Mouse (Mus musculus) stomach, embryonic 14.5 days (tissue): ENCODE measurements around the gene Jag2. TPM values are rescaled to one million over a fixed set of nuclear protein-coding genes. Genes with fewer than 3 reads are reported as not detected.

Experiments
- ATAC-seq: fragments of 200-750 bp; cut with Nextera tagmentation; 2 replicates; pipeline ENCODE4 v1.8.0; 2017; ENCODE audit warnings: low read depth, moderate TSS enrichment; ENCODE audit not compliant: insufficient number of reproducible peaks, insufficient read depth, low FRiP score
- H3K27ac ChIP-seq: fragments of 300-500 bp; sonication (generic); 2 replicates; pipeline ENCODE4 v1.5.1; 2014; ENCODE audit warnings: mild to moderate bottlenecking, low read length, moderate library complexity, mixed read lengths
- H3K27me3 ChIP-seq: fragments of 300-500 bp; sonication (generic); 2 replicates; pipeline ENCODE4 v1.6.1; 2014; ENCODE audit warnings: low read length, control low read depth, mixed read lengths; ENCODE audit not compliant: control insufficient read depth, insufficient read depth
- H3K36me3 ChIP-seq: fragments of 300-500 bp; sonication (generic); 2 replicates; pipeline ENCODE4 v1.6.1; 2014; ENCODE audit warnings: mild to moderate bottlenecking, control low read depth, low read length, moderate library complexity, mixed read lengths; ENCODE audit not compliant: control insufficient read depth, insufficient read depth
- H3K4me1 ChIP-seq: fragments of 300-500 bp; sonication (generic); 2 replicates; pipeline ENCODE4 v1.6.1; 2014; ENCODE audit warnings: low read length, control low read depth, mixed read lengths; ENCODE audit not compliant: control insufficient read depth, insufficient read depth
- H3K4me2 ChIP-seq: fragments of 300-500 bp; sonication (generic); replicated peaks from 2 replicates; pipeline ENCODE4 v1.6.1; 2014; ENCODE audit warnings: low read depth, low read length, control low read depth
- H3K4me3 ChIP-seq: fragments of 300-500 bp; sonication (generic); 2 replicates; pipeline ENCODE4 v1.5.1; 2014; ENCODE audit warnings: low read depth, low read length, control low read depth
- H3K9ac ChIP-seq: fragments of 300-500 bp; sonication (generic); replicated peaks from 2 replicates; pipeline ENCODE4 v1.6.1; 2014; ENCODE audit warnings: low read depth, mild to moderate bottlenecking, control low read depth, low read length, moderate library complexity, mixed read lengths
- H3K9me3 ChIP-seq: fragments of 300-500 bp; sonication (generic); 2 replicates; pipeline ENCODE4 v1.6.1; 2016; ENCODE audit warnings: low read depth, low read length, control low read depth; ENCODE audit not compliant: control insufficient read depth
- WGBS: fragments of 180-500 bp; shearing (Covaris S2); extraction: QIAGEN DNeasy Blood & Tissue Kit; methylation state at CpG from one replicate; pipeline ENCODE4 v1.1.7; 2014; 5-methylcytosine and 5-hydroxymethylcytosine counted together
- polyA plus RNA-seq: library from polyadenylated mRNA; unstranded; fragments of >200 nt; fragmentation: Nextera tagmentation; extraction: Ambion mirVana; gene quantifications from 2 replicates; pipeline ENCODE4 v1.2.1, GENCODE M21; 2014

Gene Jag2
- polyA plus RNA-seq, 1 experiment from 2014 or later: 8.4 TPM

DNA sequence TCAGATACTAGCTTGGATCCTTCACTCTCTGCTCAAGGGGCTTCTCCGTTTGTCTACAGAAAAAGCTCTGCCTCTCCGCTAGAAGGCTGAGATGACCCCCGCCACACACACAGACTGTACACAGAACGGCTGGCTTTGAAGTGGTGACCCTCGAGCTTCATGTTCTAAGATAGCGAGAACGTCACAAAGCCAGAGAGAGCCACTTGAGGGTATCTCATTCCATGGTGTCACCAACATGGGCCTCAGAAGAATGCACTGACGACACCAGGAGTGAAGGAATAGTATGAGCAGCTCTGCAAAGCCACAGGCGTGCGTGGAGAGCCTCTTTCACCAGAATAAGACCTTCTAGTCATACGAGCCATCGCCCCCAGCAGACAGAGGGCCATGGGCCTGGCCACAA is 8.1 kb downstream of the Jag2 start:
- no peak overlapping the region for H3K4me2 ChIP-seq
- H3K27me3 ChIP-seq: no peaks in the 10 kb centered on the region
- H3K4me3 ChIP-seq: no peak overlapping the region
- H3K27ac ChIP-seq: no peak overlapping the region
- H3K36me3 ChIP-seq: no peaks in the 10 kb centered on the region
- no peaks in the 10 kb centered on the region for H3K4me1 ChIP-seq
- H3K9me3 ChIP-seq: no peaks in the 10 kb centered on the region
- ATAC-seq: no peak
- H3K9ac ChIP-seq: no peak overlapping the region
- 81% methylated on average over 12 of the region's 12 CpGs for WGBS

- no peak overlapping the region for H3K27ac ChIP-seq
- no peaks in the 10 kb centered on the region for H3K4me1 ChIP-seq
- no peaks in the 10 kb centered on the region for H3K27me3 ChIP-seq
- H3K9me3 ChIP-seq: no peaks in the 10 kb centered on the region
- 51% methylated on average over 8 of the region's 8 CpGs for WGBS
- H3K4me3 ChIP-seq: no peak overlapping the region
- no peak for ATAC-seq
- no peak overlapping the region for H3K9ac ChIP-seq
- H3K4me2 ChIP-seq: no peak overlapping the region
- no peaks in the 10 kb centered on the region for H3K36me3 ChIP-seq
Observed at GRCm38 (mm10) chr12:112917906-112918305, 11.7 kb downstream of the Jag2 start.

DNA sequence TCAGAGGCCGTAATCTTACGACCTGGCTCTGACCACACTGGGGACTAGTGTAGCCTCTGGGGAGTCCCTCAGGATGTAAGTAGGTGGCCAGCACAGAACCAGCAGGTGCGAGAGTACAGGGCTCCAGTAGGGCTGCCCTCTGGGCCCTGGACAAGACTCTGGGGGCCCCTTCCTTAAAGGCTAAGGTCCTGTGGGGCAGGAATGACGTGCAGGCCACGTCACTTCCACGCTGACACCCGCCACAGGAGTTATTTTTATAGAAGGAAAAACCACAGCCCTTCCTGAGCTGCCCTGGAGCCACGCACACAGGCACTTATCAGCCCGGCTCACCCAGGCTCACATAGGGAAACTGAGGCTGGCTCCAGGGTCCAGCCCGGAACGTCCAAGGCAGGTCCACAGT is 12.1 kb downstream of the Jag2 start:
- Histone ChIP-seq H3K27me3 (no peaks in the 10 kb centered on the region), H3K9ac (no peak overlapping the region), H3K9me3 (no peaks in the 10 kb centered on the region), H3K27ac (no peak overlapping the region), H3K4me3 (no peak overlapping the region), H3K4me1 (no peaks in the 10 kb centered on the region), H3K36me3 (no peaks in the 10 kb centered on the region), H3K4me2 (no peak overlapping the region)
- WGBS: 80% methylated on average over 11 of the region's 11 CpGs
- no peak for ATAC-seq

GRCm38 (mm10) chr12:112916698-112917400 is 12.7 kb downstream of the Jag2 start:
- Histone ChIP-seq H3K27me3 (no peaks in the 10 kb centered on the region), H3K27ac (no peak overlapping the region), H3K36me3 (no peaks in the 10 kb centered on the region), H3K9ac (no peak overlapping the region), H3K9me3 (no peaks in the 10 kb centered on the region), H3K4me1 (no peaks in the 10 kb centered on the region), H3K4me2 (no peak overlapping the region), H3K4me3 (no peak overlapping the region)
- WGBS: 84% methylated on average over 16 of the region's 16 CpGs
- ATAC-seq: no peak

- no peaks in the 10 kb centered on the region for H3K36me3 ChIP-seq
- no peaks in the 10 kb centered on the region for H3K9me3 ChIP-seq
- ATAC-seq: no peak
- H3K4me3 ChIP-seq: no peak overlapping the region
- H3K27ac ChIP-seq: no peak overlapping the region
- H3K27me3 ChIP-seq: no peaks in the 10 kb centered on the region
- H3K9ac ChIP-seq: no peak overlapping the region
- H3K4me1 ChIP-seq: no peaks in the 10 kb centered on the region
- 78% methylated on average over 13 of the region's 13 CpGs for WGBS
- H3K4me2 ChIP-seq: no peak overlapping the region
Observed at GRCm38 (mm10) chr12:112915587-112915986, 14.0 kb downstream of the Jag2 start.

- WGBS: 71% methylated on average over 11 of the region's 11 CpGs
- H3K4me2 ChIP-seq: no peak overlapping the region
- H3K27me3 ChIP-seq: no peaks in the 10 kb centered on the region
- no peak overlapping the region for H3K27ac ChIP-seq
- no peak for ATAC-seq
- no peaks in the 10 kb centered on the region for H3K36me3 ChIP-seq
- H3K9me3 ChIP-seq: no peaks in the 10 kb centered on the region
- H3K4me1 ChIP-seq: no peaks in the 10 kb centered on the region
- H3K9ac ChIP-seq: no peak overlapping the region
- H3K4me3 ChIP-seq: no peak overlapping the region
Observed at GRCm38 (mm10) chr12:112914527-112914926, 15.0 kb downstream of the Jag2 start.

DNA sequence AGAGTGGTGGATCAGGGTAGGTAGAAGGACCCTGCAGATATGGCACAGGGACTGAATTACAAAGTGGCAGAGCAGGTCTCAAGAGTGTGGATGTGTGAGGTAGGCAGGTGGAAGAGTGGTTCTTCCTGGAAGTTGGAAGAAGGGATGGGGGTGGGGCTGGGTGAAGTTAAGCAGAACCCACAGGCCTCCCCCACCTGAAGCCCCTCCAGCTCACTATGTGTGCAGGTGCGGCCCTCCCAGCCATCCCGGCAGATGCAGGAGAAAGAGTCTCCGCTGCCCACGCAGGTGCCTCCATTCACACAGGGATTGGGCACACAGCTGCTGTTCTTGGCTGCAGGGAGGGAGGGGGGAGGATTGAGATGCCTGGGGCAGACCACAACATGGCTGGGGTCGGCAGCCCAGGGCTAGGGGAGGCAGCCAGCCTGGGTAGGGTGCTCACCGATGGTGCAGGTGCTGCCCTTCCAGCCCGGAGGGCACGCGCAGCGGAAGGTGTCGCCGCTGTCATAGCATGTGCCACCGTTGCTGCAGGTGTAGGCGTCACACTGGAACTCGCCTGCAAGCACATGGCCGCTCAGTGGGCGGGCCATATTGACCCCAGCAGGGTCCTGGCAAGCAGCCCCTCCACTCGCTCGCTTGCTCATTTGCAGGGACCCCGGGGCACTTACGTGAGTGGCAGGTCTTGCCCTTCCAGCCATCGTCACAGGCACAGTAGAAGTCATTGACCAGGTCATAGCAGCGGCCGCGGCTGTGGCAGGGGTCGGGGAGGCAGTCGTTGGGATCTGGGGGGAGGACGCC is 16.4 kb downstream of the Jag2 start:
- H3K9me3 ChIP-seq: no peaks in the 10 kb centered on the region
- H3K27ac ChIP-seq: no peak overlapping the region
- H3K4me3 ChIP-seq: no peak overlapping the region
- no peak overlapping the region for H3K4me2 ChIP-seq
- 90% methylated on average over 28 of the region's 28 CpGs for WGBS
- H3K36me3 ChIP-seq: no peaks in the 10 kb centered on the region; the same call in 1 of the 2 replicates
- no peak overlapping the region for H3K9ac ChIP-seq
- H3K4me1 ChIP-seq: no peaks in the 10 kb centered on the region
- no peak for ATAC-seq
- H3K27me3 ChIP-seq: no peaks in the 10 kb centered on the region

- Histone ChIP-seq H3K4me2 (no peak overlapping the region), H3K27me3 (no peaks in the 10 kb centered on the region), H3K4me1 (no peaks in the 10 kb centered on the region), H3K9ac (no peak overlapping the region), H3K4me3 (no peak overlapping the region), H3K9me3 (no peaks in the 10 kb centered on the region), H3K27ac (no peak overlapping the region), H3K36me3 (no peaks in the 10 kb centered on the region; the same call in 1 of the 2 replicates)
- WGBS: 90% methylated on average over 17 of the region's 17 CpGs
- ATAC-seq: no peak
Observed at GRCm38 (mm10) chr12:112911701-112912100, 17.9 kb downstream of the Jag2 start.
